In genomic region chr15:78926021-78926919, GRCm38 (mm10) we compare ENCODE assay signal across 8 mouse cellular contexts. TPM values are rescaled to one million over a fixed set of nuclear protein-coding genes. Genes with fewer than 3 reads are reported as not detected.
DNase-seq lines count a peak whose midpoint lies in the region; ATAC-seq lines count a peak whose summit lies in the region.

Gene Lgals1, plus strand, starts transcription at chr15:78926725.

- H3K4me1 ChIP-seq in heart, embryonic 16.5 days (ENCODE audit: control insufficient read depth, insufficient read depth, low read length) = peaks cover 30% of the 10 kb centered on the region
- H3K4me1 ChIP-seq in liver, embryonic 16.5 days (ENCODE audit: control insufficient read depth, low read depth, low read length) = peaks cover 73% of the 10 kb centered on the region
- H3K4me1 ChIP-seq in neural tube, embryonic 12.5 days = peaks cover 32% of the 10 kb centered on the region

- H3K4me2 ChIP-seq in heart, embryonic 16.5 days (ENCODE audit: low read depth, low read length) = peak within 1 kb of the TSS; percentile 96
- peak within 1 kb of the TSS; percentile 95 for H3K4me2 ChIP-seq in liver, embryonic 16.5 days (ENCODE audit: low read depth, low read length)
- peak within 1 kb of the TSS; percentile 55 for H3K4me2 ChIP-seq in neural tube, embryonic 12.5 days (replicated peaks)

- peak within 1 kb of the TSS; percentile 46 for H3K4me3 ChIP-seq in heart, embryonic 16.5 days (ENCODE audit: low read length)
- peak within 1 kb of the TSS; percentile 63 for H3K4me3 ChIP-seq in liver, embryonic 16.5 days (ENCODE audit: low read depth, low read length)
- peak within 1 kb of the TSS; percentile 22 for H3K4me3 ChIP-seq in neural tube, embryonic 12.5 days

- H3K9me3 ChIP-seq in heart, embryonic 16.5 days (replicated peaks; ENCODE audit: control insufficient read depth, low read length) = no peaks in the 10 kb centered on the region
- H3K9me3 ChIP-seq in liver, embryonic 16.5 days (replicated peaks; ENCODE audit: control insufficient read depth, low read length) = no peaks in the 10 kb centered on the region
- H3K9me3 ChIP-seq in neural tube, embryonic 12.5 days = no peaks in the 10 kb centered on the region

- H3K27me3 ChIP-seq in heart, embryonic 16.5 days (ENCODE audit: control insufficient read depth, insufficient read depth, low read length) = no peaks in the 10 kb centered on the region
- H3K27me3 ChIP-seq in liver, embryonic 16.5 days (ENCODE audit: control insufficient read depth, insufficient read depth, low read depth, low read length) = no peaks in the 10 kb centered on the region
- H3K27me3 ChIP-seq in neural tube, embryonic 12.5 days (replicated peaks) = no peaks in the 10 kb centered on the region; the same call in 1 of the 2 replicates

- H3K9ac ChIP-seq in heart, embryonic 16.5 days (ENCODE audit: low read length) = peak within 1 kb of the TSS; percentile 61
- H3K9ac ChIP-seq in liver, embryonic 16.5 days (ENCODE audit: low read depth, low read length) = peak within 1 kb of the TSS; percentile 66
- peak within 1 kb of the TSS; percentile 33 for H3K9ac ChIP-seq in neural tube, embryonic 12.5 days

- peaks cover 8% of the 10 kb centered on the region; the same call in 1 of the 2 replicates for H3K36me3 ChIP-seq in heart, embryonic 16.5 days (ENCODE audit: control insufficient read depth, insufficient read depth)
- H3K36me3 ChIP-seq in liver, embryonic 16.5 days (ENCODE audit: control insufficient read depth, insufficient read depth) = no peaks in the 10 kb centered on the region; the same call in 1 of the 2 replicates
- 0 out of 2 replicates have a peak, but pooled peaks cover 4% of the 10 kb centered on the region for H3K36me3 ChIP-seq in neural tube, embryonic 12.5 days

- H3K27ac ChIP-seq in heart, embryonic 16.5 days (ENCODE audit: low read length) = peak within 1 kb of the TSS; percentile 99
- H3K27ac ChIP-seq in liver, embryonic 16.5 days (ENCODE audit: low read length) = peak within 1 kb of the TSS; percentile 77
- H3K27ac ChIP-seq in neural tube, embryonic 12.5 days = 0 out of 2 replicates have a peak within 1 kb of the TSS, but pooled peaks have one; percentile 37

- peak; percentile 83 for ATAC-seq in heart, embryonic 16.5 days (replicated peaks; ENCODE audit: extremely low read depth, insufficient read depth, low FRiP score)
- peak; percentile 53 for ATAC-seq in liver, embryonic 16.5 days (ENCODE audit: low read depth)
- ATAC-seq in neural tube, embryonic 12.5 days (ENCODE audit: low FRiP score, low read depth) = peak; percentile 23; the same call in 1 of the 2 replicates

- 6% methylated on average over 20 of the region's 20 CpGs for WGBS in heart, embryonic 16.5 days
- 7% methylated on average over 20 of the region's 20 CpGs for WGBS in liver, embryonic 16.5 days (ENCODE audit: insufficient replicate concordance)
- 6% methylated on average over 20 of the region's 20 CpGs for WGBS in neural tube, embryonic 12.5 days

- DNase-seq in ES-CJ7 (ENCODE audit: low read depth, low spot score) = peak; percentile 82
- DNase-seq in c-Kit-positive CD71-negative TER-119-negative erythroid progenitor cells, embryonic 14.5 days (ENCODE audit: low read depth) = peak; percentile 75
- peak; percentile 83 for DNase-seq in fibroblast of lung, adult 2 months (ENCODE audit: low read depth)
- peak; percentile 94 for DNase-seq in kidney, postnatal 14 days
- peak; percentile 74 for DNase-seq in thymus, postnatal 0 days (ENCODE audit: low spot score)

RNA-seq across cellular contexts. Expression of gene Lgals1, which starts in this region (rescaled TPM):
- polyA plus RNA-seq in heart, embryonic 16.5 days (2015; fragmentation: Nextera tagmentation; extraction: Ambion mirVana) = 718 and 722 TPM in 2 replicates
- polyA plus RNA-seq in liver, embryonic 16.5 days (2015; fragmentation: Nextera tagmentation; extraction: Ambion mirVana) = 295 and 318 TPM in 2 replicates
- polyA plus RNA-seq in neural tube, embryonic 12.5 days (2016; fragmentation: Nextera tagmentation; extraction: Ambion mirVana) = 327 and 328 TPM in 2 replicates
- polyA plus RNA-seq in thymus, postnatal 0 days (2015; fragmentation: Nextera tagmentation; extraction: Ambion mirVana) = 598 and 732 TPM in 2 replicates

Comparison
In these comparisons a context has a peak if more than half of its experiments do, and no peak if none do; other contexts are left out.
1. Peak in every context shown above with its lines: DNase-seq, ATAC-seq, H3K4me3 ChIP-seq and H3K27ac ChIP-seq.
2. ATAC-seq: peak in every context shown above with its lines; median percentile 83 in heart, embryonic 16.5 days; 53 in liver, embryonic 16.5 days; 23 in neural tube, embryonic 12.5 days.
3. H3K27ac ChIP-seq: peak in every context shown above with its lines; median percentile 99 in heart, embryonic 16.5 days; 77 in liver, embryonic 16.5 days; 37 in neural tube, embryonic 12.5 days.